Mouse (Mus musculus): Measurements from ENCODE around the gene 9930104L06Rik. TPM values are rescaled to one million over a fixed set of nuclear protein-coding genes. Genes with fewer than 3 reads are reported as not detected.
A peak's percentile ranks its signal among the peaks of the same experiment; 100 is the strongest.

9930104L06Rik gene
- polyA plus RNA-seq, 1 experiment from 2014 or later = 10.1 TPM

DNA sequence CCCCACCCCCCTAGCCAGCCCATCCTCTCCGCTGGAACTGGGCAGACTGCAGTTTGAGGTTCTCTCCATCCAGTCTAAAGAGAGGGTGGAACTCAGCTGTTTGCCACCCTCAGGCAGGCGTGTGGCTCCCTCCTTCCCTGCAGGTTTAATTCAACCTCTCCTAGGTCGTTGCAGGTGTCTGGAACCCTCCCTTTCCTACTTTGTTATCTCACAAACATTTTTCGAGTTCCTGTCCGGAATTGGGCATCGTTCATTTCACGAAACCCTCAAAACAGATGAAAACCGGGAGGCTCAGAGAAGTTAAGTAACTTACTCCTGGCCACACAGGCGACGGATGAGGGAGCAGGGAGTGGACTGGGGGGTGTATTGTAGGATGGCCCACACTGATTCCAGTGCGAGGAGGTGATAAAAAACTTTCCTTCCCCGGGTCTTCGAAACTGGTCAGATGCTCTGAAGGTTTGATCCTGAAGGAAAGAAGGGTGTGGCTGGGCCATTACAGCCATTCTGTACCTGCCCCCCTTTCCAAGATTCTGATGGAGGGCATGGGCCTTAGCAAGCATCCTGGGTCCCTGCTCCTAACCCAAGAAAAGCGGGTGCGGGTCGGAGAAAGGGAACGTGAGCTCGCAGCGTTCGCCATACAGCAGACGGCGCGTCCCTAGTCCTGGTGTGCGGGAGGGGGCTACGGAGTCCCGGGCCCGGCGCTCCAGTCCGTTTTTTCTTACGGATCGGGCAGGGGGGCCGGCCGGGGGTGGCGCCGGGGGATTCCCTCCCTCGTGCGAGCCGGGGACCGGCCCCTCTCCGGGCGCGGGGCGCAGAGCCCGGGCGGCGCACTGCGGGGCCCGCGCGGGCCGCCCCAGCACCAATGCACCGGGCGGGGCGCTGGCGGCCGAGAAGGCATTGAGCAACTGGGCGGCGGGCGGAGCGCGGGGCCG, 49.1 kb downstream of the 9930104L06Rik start, which contains the start of gene Rspo1:
TSS of gene Rspo1 (plus strand) at position 760 of the 932 bp plus-strand sequence.
- peak within 1 kb of the TSS; percentile 50 for H3K4me3 ChIP-seq (replicated peaks)
- H3K9me3 ChIP-seq = no peaks in the 10 kb centered on the region
- peak; percentile 54 for ATAC-seq
- no peaks in the 10 kb centered on the region for H3K36me3 ChIP-seq
- H3K27me3 ChIP-seq (replicated peaks) = peaks cover 76% of the 10 kb centered on the region
- 2% methylated on average over 62 of the region's 62 CpGs for WGBS
- H3K9ac ChIP-seq = peak within 1 kb of the TSS; percentile 37
- no peak within 1 kb of the TSS for H3K27ac ChIP-seq
- H3K4me1 ChIP-seq (replicated peaks) = peaks cover 36% of the 10 kb centered on the region
- H3K4me2 ChIP-seq (replicated peaks) = peak within 1 kb of the TSS; percentile 90

GRCm38 (mm10) chr4:124986739-124987710, 50.2 kb downstream of the 9930104L06Rik start:
- Histone ChIP-seq H3K27ac (no peak overlapping the region), H3K4me2 (replicated peaks) (peak overlapping the region; percentile 90), H3K4me1 (replicated peaks) (peaks cover 36% of the 10 kb centered on the region), H3K4me3 (replicated peaks) (peak overlapping the region; percentile 50), H3K36me3 (no peaks in the 10 kb centered on the region), H3K9me3 (no peaks in the 10 kb centered on the region), H3K27me3 (replicated peaks) (peaks cover 84% of the 10 kb centered on the region), H3K9ac (peak overlapping the region; percentile 37)
- ATAC-seq = peak; percentile 13; the same call in 1 of the 2 replicates
- 4% methylated on average over 45 of the region's 51 CpGs for WGBS

GRCm38 (mm10) chr4:124987711-124988097, 50.9 kb downstream of the 9930104L06Rik start:
- Histone ChIP-seq H3K9me3 (no peaks in the 10 kb centered on the region), H3K4me3 (replicated peaks) (no peak overlapping the region)

GRCm38 (mm10) chr4:124988382-124988781, 51.5 kb downstream of the 9930104L06Rik start:
- ATAC-seq = no peak
- Histone ChIP-seq H3K27ac (no peak overlapping the region), H3K27me3 (replicated peaks) (peaks cover 75% of the 10 kb centered on the region), H3K4me2 (replicated peaks) (0 out of 2 replicates have a peak overlapping the region, but pooled peaks have one; percentile 7), H3K36me3 (no peaks in the 10 kb centered on the region), H3K4me1 (replicated peaks) (peaks cover 36% of the 10 kb centered on the region), H3K9ac (no peak overlapping the region), H3K9me3 (no peaks in the 10 kb centered on the region), H3K4me3 (replicated peaks) (no peak overlapping the region)
- WGBS = 10% methylated on average over 9 of the region's 9 CpGs

More at GRCm38 (mm10) chr4:124987711-124988097, 50.9 kb downstream of the 9930104L06Rik start:
- no peak overlapping the region for H3K27ac ChIP-seq
- no peak overlapping the region for H3K4me2 ChIP-seq (replicated peaks)
- no peak for ATAC-seq
- peaks cover 36% of the 10 kb centered on the region for H3K4me1 ChIP-seq (replicated peaks)
- no peaks in the 10 kb centered on the region for H3K36me3 ChIP-seq
- WGBS = 13% methylated on average over 10 of the region's 10 CpGs
- peaks cover 81% of the 10 kb centered on the region for H3K27me3 ChIP-seq (replicated peaks)
- no peak overlapping the region for H3K9ac ChIP-seq

GRCm38 (mm10) chr4:124989787-124990253, 53.0 kb downstream of the 9930104L06Rik start:
- 2% methylated on average over 20 of the region's 20 CpGs for WGBS
- Histone ChIP-seq H3K36me3 (no peaks in the 10 kb centered on the region), H3K9me3 (no peaks in the 10 kb centered on the region), H3K4me2 (replicated peaks) (peak overlapping the region; percentile 49), H3K4me3 (replicated peaks) (no peak overlapping the region), H3K27ac (no peak overlapping the region), H3K9ac (peak overlapping the region; percentile 12; the same call in 1 of the 2 replicates), H3K27me3 (replicated peaks) (peaks cover 61% of the 10 kb centered on the region), H3K4me1 (replicated peaks) (peaks cover 36% of the 10 kb centered on the region)
- peak; percentile 41; the same call in 1 of the 2 replicates for ATAC-seq

DNA sequence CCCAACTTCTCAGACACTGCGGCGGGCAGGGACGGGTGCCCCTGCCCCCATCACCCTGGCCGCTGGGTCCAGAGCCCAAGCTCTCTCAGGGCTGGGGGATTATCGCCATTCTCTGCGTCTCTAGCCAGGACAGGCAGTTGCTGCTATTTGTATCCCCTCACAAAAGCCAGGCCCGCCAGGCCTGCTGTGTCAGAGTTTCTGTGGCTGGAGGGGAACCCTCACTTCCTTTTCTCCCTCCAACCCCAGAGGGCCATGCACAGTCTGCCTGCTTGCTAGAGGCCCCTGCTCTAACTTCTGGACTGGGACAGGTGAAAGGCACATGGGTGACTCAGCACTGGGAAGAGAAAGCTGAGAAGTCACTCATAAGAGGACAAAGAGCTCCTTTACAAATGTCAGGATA, 53.5 kb downstream of the 9930104L06Rik start:
- Histone ChIP-seq H3K27ac (no peak overlapping the region), H3K9ac (peak overlapping the region; percentile 12; the same call in 1 of the 2 replicates), H3K4me3 (replicated peaks) (no peak overlapping the region), H3K4me1 (replicated peaks) (peaks cover 34% of the 10 kb centered on the region), H3K36me3 (no peaks in the 10 kb centered on the region), H3K27me3 (replicated peaks) (peaks cover 58% of the 10 kb centered on the region), H3K9me3 (no peaks in the 10 kb centered on the region), H3K4me2 (replicated peaks) (peak overlapping the region; percentile 49)
- 10% methylated on average over 7 of the region's 7 CpGs for WGBS
- no peak for ATAC-seq

Other genes starting within 250 kb of the 9930104L06Rik start
- 58.7 and 67.6 TPM in 2 replicates for gene Utp11, start 243.4 kb upstream of the 9930104L06Rik start, polyA plus RNA-seq (2015; fragmentation: Nextera tagmentation; extraction: Ambion mirVana)
- 8.8 and 11.8 TPM in 2 replicates for gene Fhl3, start 236.3 kb upstream of the 9930104L06Rik start, polyA plus RNA-seq (2015; fragmentation: Nextera tagmentation; extraction: Ambion mirVana)
- gene Sf3a3, start 222.3 kb upstream of the 9930104L06Rik start, polyA plus RNA-seq (2015; fragmentation: Nextera tagmentation; extraction: Ambion mirVana) = 131 and 133 TPM in 2 replicates
- 24.4 and 28.7 TPM in 2 replicates for gene Inpp5b, start 195.2 kb upstream of the 9930104L06Rik start, polyA plus RNA-seq (2015; fragmentation: Nextera tagmentation; extraction: Ambion mirVana)
- gene Mtf1, start 134.9 kb upstream of the 9930104L06Rik start, polyA plus RNA-seq (2015; fragmentation: Nextera tagmentation; extraction: Ambion mirVana) = 13.6 TPM in 2 replicates
- 32.0 and 36.6 TPM in 2 replicates for gene Yrdc, start 86.4 kb upstream of the 9930104L06Rik start, polyA plus RNA-seq (2015; fragmentation: Nextera tagmentation; extraction: Ambion mirVana)
- gene 1110065P20Rik, start 85.9 kb upstream of the 9930104L06Rik start, polyA plus RNA-seq (2015; fragmentation: Nextera tagmentation; extraction: Ambion mirVana) = 43.3 and 47.7 TPM in 2 replicates
- 0.54 and 0.57 TPM in 2 replicates for gene Maneal, start 74.9 kb upstream of the 9930104L06Rik start, polyA plus RNA-seq (2015; fragmentation: Nextera tagmentation; extraction: Ambion mirVana)
- 0.25 and 0.31 TPM in 2 replicates for gene Epha10, start 56.1 kb upstream of the 9930104L06Rik start, polyA plus RNA-seq (2015; fragmentation: Nextera tagmentation; extraction: Ambion mirVana)
- gene Cdca8, start 2.3 kb downstream of the 9930104L06Rik start, polyA plus RNA-seq (2015; fragmentation: Nextera tagmentation; extraction: Ambion mirVana) = 125 and 128 TPM in 2 replicates
- 8.2 and 8.9 TPM in 2 replicates for gene Rspo1, start 49.4 kb downstream of the 9930104L06Rik start, polyA plus RNA-seq (2015; fragmentation: Nextera tagmentation; extraction: Ambion mirVana)
- gene Gnl2, start 79.5 kb downstream of the 9930104L06Rik start, polyA plus RNA-seq (2015; fragmentation: Nextera tagmentation; extraction: Ambion mirVana) = 69.3 and 73.1 TPM in 2 replicates
- not detected in 2 replicates for gene Dnali1, start 128.7 kb downstream of the 9930104L06Rik start, polyA plus RNA-seq (2015; fragmentation: Nextera tagmentation; extraction: Ambion mirVana)
- gene Snip1, start 129.6 kb downstream of the 9930104L06Rik start, polyA plus RNA-seq (2015; fragmentation: Nextera tagmentation; extraction: Ambion mirVana) = 24.6 and 28.2 TPM in 2 replicates
- 47.1 and 50.8 TPM in 2 replicates for gene Meaf6, start 148.1 kb downstream of the 9930104L06Rik start, polyA plus RNA-seq (2015; fragmentation: Nextera tagmentation; extraction: Ambion mirVana)
- 1.4 and 1.8 TPM in 2 replicates for gene Zc3h12a, start 190.8 kb downstream of the 9930104L06Rik start, polyA plus RNA-seq (2015; fragmentation: Nextera tagmentation; extraction: Ambion mirVana)